In genomic region chr2:52868181-52868580, GRCm38 (mm10) we compare ENCODE assay signal across 23 mouse cellular contexts. TPM values are rescaled to one million over a fixed set of nuclear protein-coding genes. Genes with fewer than 3 reads are reported as not detected.
DNase-seq lines count a peak whose midpoint lies in the region; ATAC-seq lines count a peak whose summit lies in the region.
"Had no signal": no experiment of that assay in that cellular context is flagged by ENCODE, and none has a peak within 500 bp of the region (broad histone marks: within the 10 kb centered on the region; RNA-seq: fewer than 3 reads in every experiment).

No protein-coding gene starts in this region.

- H3K36me3 ChIP-seq in intestine, embryonic 15.5 days, result 0 out of 2 replicates have a peak, but pooled peaks cover 2% of the 10 kb centered on the region
- no peaks in the 10 kb centered on the region for H3K36me3 ChIP-seq in intestine, embryonic 16.5 days (ENCODE audit: control insufficient read depth, insufficient read depth, low read length)
- H3K36me3 ChIP-seq in lung, embryonic 16.5 days (ENCODE audit: control insufficient read depth, insufficient read depth, low read length), result no peaks in the 10 kb centered on the region
- no peaks in the 10 kb centered on the region for H3K36me3 ChIP-seq in stomach, embryonic 14.5 days (ENCODE audit: control insufficient read depth, insufficient read depth, low read length)
- 0 out of 2 replicates have a peak, but pooled peaks cover 2% of the 10 kb centered on the region for H3K36me3 ChIP-seq in stomach, embryonic 16.5 days (ENCODE audit: control insufficient read depth, insufficient read depth, low read length)

- H3K9ac ChIP-seq in intestine, embryonic 15.5 days, result no peak overlapping the region
- H3K9ac ChIP-seq in intestine, embryonic 16.5 days (ENCODE audit: low read depth, low read length), result no peak overlapping the region
- no peak overlapping the region for H3K9ac ChIP-seq in lung, embryonic 16.5 days (ENCODE audit: low read length)
- no peak overlapping the region for H3K9ac ChIP-seq in stomach, embryonic 14.5 days (replicated peaks; ENCODE audit: low read depth, low read length)
- no peak overlapping the region for H3K9ac ChIP-seq in stomach, embryonic 16.5 days (ENCODE audit: low read length)
- H3K9ac ChIP-seq: forebrain, embryonic 13.5 days; heart, embryonic 12.5 days; hindbrain, embryonic 12.5 days; hindbrain, embryonic 15.5 days had no signal

- 0 out of 2 replicates have a peak, but pooled peaks have one; percentile 29 for ATAC-seq in intestine, embryonic 15.5 days
- ATAC-seq in intestine, embryonic 16.5 days, result no peak
- peak; percentile 89 for ATAC-seq in lung, embryonic 16.5 days (ENCODE audit: low read depth)
- peak; percentile 77; the same call in 1 of the 2 replicates for ATAC-seq in stomach, embryonic 14.5 days (ENCODE audit: insufficient number of reproducible peaks, insufficient read depth, low FRiP score, low read depth)
- ATAC-seq in stomach, embryonic 16.5 days (ENCODE audit: insufficient read depth, low FRiP score), result peak; percentile 81; the same call in 1 of the 2 replicates
- ATAC-seq: CD4-positive, CD25-positive, alpha-beta regulatory T cell, adult 4 months; forebrain, embryonic 13.5 days; forebrain, embryonic 16.5 days had no signal

- H3K9me3 ChIP-seq in intestine, embryonic 15.5 days, result no peaks in the 10 kb centered on the region
- no peaks in the 10 kb centered on the region for H3K9me3 ChIP-seq in intestine, embryonic 16.5 days (ENCODE audit: control insufficient read depth, low read length)
- no peaks in the 10 kb centered on the region for H3K9me3 ChIP-seq in lung, embryonic 16.5 days (ENCODE audit: control insufficient read depth, low read length)
- H3K9me3 ChIP-seq in stomach, embryonic 14.5 days (ENCODE audit: control insufficient read depth, low read depth, low read length), result no peaks in the 10 kb centered on the region; the same call in 1 of the 2 replicates
- no peaks in the 10 kb centered on the region for H3K9me3 ChIP-seq in stomach, embryonic 16.5 days (replicated peaks; ENCODE audit: control insufficient read depth, low read length)
- H3K9me3 ChIP-seq: hindbrain, embryonic 12.5 days; hindbrain, embryonic 15.5 days had no signal

- H3K4me1 ChIP-seq in intestine, embryonic 15.5 days (replicated peaks), result peaks cover 6% of the 10 kb centered on the region; the same call in 1 of the 2 replicates
- H3K4me1 ChIP-seq in intestine, embryonic 16.5 days (ENCODE audit: control insufficient read depth, insufficient read depth, low read length), result peaks cover 13% of the 10 kb centered on the region
- peaks cover 12% of the 10 kb centered on the region for H3K4me1 ChIP-seq in lung, embryonic 16.5 days (replicated peaks; ENCODE audit: control insufficient read depth, insufficient read depth, low read length)
- H3K4me1 ChIP-seq in stomach, embryonic 14.5 days (ENCODE audit: control insufficient read depth, insufficient read depth, low read length), result peaks cover 10% of the 10 kb centered on the region; the same call in 1 of the 2 replicates
- peaks cover 6% of the 10 kb centered on the region; the same call in 1 of the 2 replicates for H3K4me1 ChIP-seq in stomach, embryonic 16.5 days (ENCODE audit: control insufficient read depth, insufficient read depth, low read length)

- no peaks in the 10 kb centered on the region for H3K27me3 ChIP-seq in intestine, embryonic 15.5 days (replicated peaks)
- H3K27me3 ChIP-seq in intestine, embryonic 16.5 days (replicated peaks; ENCODE audit: control insufficient read depth, insufficient read depth, low read length), result no peaks in the 10 kb centered on the region
- H3K27me3 ChIP-seq in lung, embryonic 16.5 days (ENCODE audit: control insufficient read depth, insufficient read depth, low read depth, low read length), result no peaks in the 10 kb centered on the region
- no peaks in the 10 kb centered on the region for H3K27me3 ChIP-seq in stomach, embryonic 14.5 days (ENCODE audit: control insufficient read depth, insufficient read depth, low read length)
- H3K27me3 ChIP-seq in stomach, embryonic 16.5 days (ENCODE audit: control insufficient read depth, insufficient read depth, low read length), result no peaks in the 10 kb centered on the region
- H3K27me3 ChIP-seq: forebrain, embryonic 13.5 days; heart, embryonic 12.5 days; hindbrain, embryonic 12.5 days; hindbrain, embryonic 15.5 days had no signal

- H3K4me2 ChIP-seq in intestine, embryonic 15.5 days (replicated peaks), result no peak overlapping the region
- no peak overlapping the region for H3K4me2 ChIP-seq in intestine, embryonic 16.5 days (ENCODE audit: low read depth, low read length)
- H3K4me2 ChIP-seq in lung, embryonic 16.5 days (ENCODE audit: low read depth, low read length), result peak overlapping the region; percentile 31
- H3K4me2 ChIP-seq in stomach, embryonic 14.5 days (replicated peaks; ENCODE audit: low read depth, low read length), result no peak overlapping the region
- H3K4me2 ChIP-seq in stomach, embryonic 16.5 days (ENCODE audit: low read depth, low read length), result peak overlapping the region; percentile 19
- H3K4me2 ChIP-seq: forebrain, embryonic 13.5 days; heart, embryonic 12.5 days; hindbrain, embryonic 12.5 days; hindbrain, embryonic 15.5 days had no signal

- no peak for DNase-seq in lung, adult 18-20 months
- DNase-seq in adrenal gland, postnatal 36 days, result no peak
- DNase-seq in cerebellum, postnatal 14 days, result no peak
- DNase-seq: adrenal gland, adult 2 months; adrenal gland, postnatal 14 days; cerebellum, adult 11-12 months; cerebellum, adult 8-10 months; cerebellum, postnatal 10 days; gastrocnemius, postnatal 10 days; gastrocnemius, postnatal 36 days had no signal

- no peak overlapping the region for H3K4me3 ChIP-seq in intestine, embryonic 15.5 days (replicated peaks)
- no peak overlapping the region for H3K4me3 ChIP-seq in intestine, embryonic 16.5 days (ENCODE audit: low read length)
- no peak overlapping the region for H3K4me3 ChIP-seq in lung, embryonic 16.5 days (ENCODE audit: low read length)
- H3K4me3 ChIP-seq in stomach, embryonic 14.5 days (ENCODE audit: low read depth, low read length), result no peak overlapping the region
- H3K4me3 ChIP-seq in stomach, embryonic 16.5 days (replicated peaks; ENCODE audit: low read length), result no peak overlapping the region
- H3K4me3 ChIP-seq: forebrain, embryonic 10.5 days; forebrain, embryonic 13.5 days; heart, embryonic 12.5 days; hindbrain, embryonic 12.5 days; hindbrain, embryonic 15.5 days had no signal

- WGBS in intestine, embryonic 15.5 days, result 33% methylated on average over 5 of the region's 5 CpGs
- WGBS in intestine, embryonic 16.5 days, result 32% methylated on average over 5 of the region's 5 CpGs
- WGBS in lung, embryonic 16.5 days, result 39% methylated on average over 5 of the region's 5 CpGs
- 46% methylated on average over 5 of the region's 5 CpGs for WGBS in stomach, embryonic 14.5 days
- 46% methylated on average over 5 of the region's 5 CpGs for WGBS in stomach, embryonic 16.5 days

- H3K27ac ChIP-seq in intestine, embryonic 15.5 days, result no peak overlapping the region
- H3K27ac ChIP-seq in intestine, embryonic 16.5 days (ENCODE audit: low read length), result no peak overlapping the region
- peak overlapping the region; percentile 60 for H3K27ac ChIP-seq in lung, embryonic 16.5 days (ENCODE audit: low read length)
- H3K27ac ChIP-seq in stomach, embryonic 14.5 days (ENCODE audit: low read length), result no peak overlapping the region
- peak overlapping the region; percentile 40; the same call in 1 of the 2 replicates for H3K27ac ChIP-seq in stomach, embryonic 16.5 days (ENCODE audit: low read length)
- H3K27ac ChIP-seq: forebrain, embryonic 10.5 days; forebrain, embryonic 13.5 days; hindbrain, embryonic 12.5 days; hindbrain, embryonic 15.5 days had no signal

RNA-seq across cellular contexts. Expression of gene Fmnl2, which starts 10.5 kb away (rescaled TPM):
- polyA plus RNA-seq in intestine, embryonic 15.5 days (2015; fragmentation: Nextera tagmentation; extraction: Ambion mirVana), result 3.5 and 3.6 TPM in 2 replicates
- 1.8 and 2.1 TPM in 2 replicates for polyA plus RNA-seq in intestine, embryonic 16.5 days (2015; fragmentation: Nextera tagmentation; extraction: Ambion mirVana)
- 2.4 and 2.5 TPM in 2 replicates for polyA plus RNA-seq in lung, embryonic 16.5 days (2015; fragmentation: Nextera tagmentation; extraction: Ambion mirVana)
- polyA plus RNA-seq in stomach, embryonic 14.5 days (2014; fragmentation: Nextera tagmentation; extraction: Ambion mirVana), result 9.6 and 10.2 TPM in 2 replicates
- 3.3 TPM in 2 replicates for polyA plus RNA-seq in stomach, embryonic 16.5 days (2015; fragmentation: Nextera tagmentation; extraction: Ambion mirVana)
- total RNA-seq in adrenal gland, postnatal 36 days (2021), result 10 to 100 TPM; 20.7 to 41.7 TPM
- total RNA-seq: MEL had no signal

Comparison
In these comparisons a context has a peak if more than half of its experiments do, and no peak if none do; other contexts are left out.
1. H3K27ac ChIP-seq: peak in lung, embryonic 16.5 days (single experiment) and stomach, embryonic 16.5 days (single experiment); none in intestine, embryonic 15.5 days (single experiment), intestine, embryonic 16.5 days (single experiment) and stomach, embryonic 14.5 days (single experiment).
2. H3K4me2 ChIP-seq: peak in lung, embryonic 16.5 days (single experiment) and stomach, embryonic 16.5 days (single experiment); none in intestine, embryonic 15.5 days (single experiment), intestine, embryonic 16.5 days (single experiment) and stomach, embryonic 14.5 days (single experiment).